Mouse (Mus musculus) cerebellum, adult 2 months (tissue): ENCODE measurements around the gene Cntnap4.

Source experiments
- CTCF ChIP-seq: fragments of 200-500 bp; IDR thresholded peaks from 2 replicates; pipeline ENCODE4 v1.5.1; 2011; ENCODE audit warnings: low read depth, mild to moderate bottlenecking, control low read depth, low read length, moderate library complexity, borderline replicate concordance; ENCODE audit not compliant: insufficient read depth
- POLR2A ChIP-seq: fragments of 200-500 bp; IDR thresholded peaks from 2 replicates; pipeline ENCODE4 v1.6.1; 2011; ENCODE audit warnings: low read length, control low read depth, borderline replicate concordance; ENCODE audit not compliant: insufficient read depth

- TF ChIP-seq CTCF, result no peak
- TF ChIP-seq POLR2A, result no peak
Observed at GRCm38 (mm10) chr8:112724918-112725317, 155.1 kb downstream of the Cntnap4 start.
